Mouse (Mus musculus): ENCODE measurements around the gene Rho.

The Rho gene

GRCm38 (mm10) chr6:115931639-115932038 lies at the start of gene Rho:
Gene Rho (plus strand): TSS chr6:115931748.
- no peak for DNase-seq (ENCODE audit: low read depth, low spot score)

- DNase-seq (ENCODE audit: low read depth, low spot score), result no peak
Observed at GRCm38 (mm10) chr6:115884018-115884417, 47.5 kb upstream of the Rho start.

- DNase-seq (ENCODE audit: low read depth, low spot score), result peak; percentile 49
Observed at GRCm38 (mm10) chr6:115886894-115887293, 44.7 kb upstream of the Rho start.

- DNase-seq (ENCODE audit: low read depth, low spot score), result peak; percentile 48
Observed at GRCm38 (mm10) chr6:115888296-115888695, 43.3 kb upstream of the Rho start.

- no peak for DNase-seq (ENCODE audit: low read depth, low spot score)
Observed at GRCm38 (mm10) chr6:115890601-115891000, 40.9 kb upstream of the Rho start.

GRCm38 (mm10) chr6:115891061-115891460 lies 40.5 kb upstream of the Rho start:
- no peak for DNase-seq (ENCODE audit: low read depth, low spot score)

GRCm38 (mm10) chr6:115891497-115892061 lies 40.0 kb upstream of the Rho start:
- no peak for DNase-seq (ENCODE audit: low read depth, low spot score)

- DNase-seq (ENCODE audit: low read depth, low spot score), result no peak
Observed at GRCm38 (mm10) chr6:115892363-115892762, 39.2 kb upstream of the Rho start.

GRCm38 (mm10) chr6:115896346-115896745 lies 35.2 kb upstream of the Rho start:
- DNase-seq (ENCODE audit: low read depth, low spot score), result no peak

GRCm38 (mm10) chr6:115897117-115897516 lies 34.4 kb upstream of the Rho start:
- no peak for DNase-seq (ENCODE audit: low read depth, low spot score)

GRCm38 (mm10) chr6:115897926-115898520 lies 33.5 kb upstream of the Rho start:
- no peak for DNase-seq (ENCODE audit: low read depth, low spot score)

- DNase-seq (ENCODE audit: low read depth, low spot score), result no peak
Observed at GRCm38 (mm10) chr6:115901062-115901461, 30.5 kb upstream of the Rho start.

GRCm38 (mm10) chr6:115901489-115901931 lies 30.0 kb upstream of the Rho start:
- DNase-seq (ENCODE audit: low read depth, low spot score), result no peak

GRCm38 (mm10) chr6:115902545-115902944 lies 29.0 kb upstream of the Rho start:
- DNase-seq (ENCODE audit: low read depth, low spot score), result no peak

- DNase-seq (ENCODE audit: low read depth, low spot score), result no peak
Observed at GRCm38 (mm10) chr6:115905568-115905967, 26.0 kb upstream of the Rho start.

- DNase-seq (ENCODE audit: low read depth, low spot score), result no peak
Observed at GRCm38 (mm10) chr6:115906455-115906854, 25.1 kb upstream of the Rho start.

GRCm38 (mm10) chr6:115906871-115907270 lies 24.7 kb upstream of the Rho start:
- no peak for DNase-seq (ENCODE audit: low read depth, low spot score)

- DNase-seq (ENCODE audit: low read depth, low spot score), result no peak
Observed at GRCm38 (mm10) chr6:115908421-115908982, 23.0 kb upstream of the Rho start.

GRCm38 (mm10) chr6:115909052-115909451 lies 22.5 kb upstream of the Rho start:
- DNase-seq (ENCODE audit: low read depth, low spot score), result no peak

GRCm38 (mm10) chr6:115909940-115910339 lies 21.6 kb upstream of the Rho start:
- DNase-seq (ENCODE audit: low read depth, low spot score), result no peak

- DNase-seq (ENCODE audit: low read depth, low spot score), result no peak
Observed at GRCm38 (mm10) chr6:115911763-115912162, 19.8 kb upstream of the Rho start.

GRCm38 (mm10) chr6:115913482-115913881 lies 18.1 kb upstream of the Rho start:
- DNase-seq (ENCODE audit: low read depth, low spot score), result no peak

- DNase-seq (ENCODE audit: low read depth, low spot score), result no peak
Observed at GRCm38 (mm10) chr6:115914511-115915202, 16.9 kb upstream of the Rho start.
